Mouse (Mus musculus) 3T3-L1 (cell line): ENCODE measurements at regions not wholly inside any gene's neighbourhood (a gene's known extent, or its start where the extent isn't known, plus 50 kb on each side); places are given as distances from the start of the nearest gene placed in this dataset.

ENCODE experiments used
- DNase-seq: peaks from one replicate; pipeline ENCODE4 v3.0.0-alpha.2; 2015; ENCODE audit warnings: low read depth, low spot score

- no peak for DNase-seq
Observed at GRCm38 (mm10) chr9:6027272-6027671, 141.1 kb upstream of the Pdgfd start.

- DNase-seq, result no peak
Observed at GRCm38 (mm10) chr9:6066419-6066818, 102.0 kb upstream of the Pdgfd start.

- no peak for DNase-seq
Observed at GRCm38 (mm10) chr9:6067460-6067859, 100.9 kb upstream of the Pdgfd start.

GRCm38 (mm10) chr9:6081271-6081670, 87.1 kb upstream of the Pdgfd start:
- DNase-seq, result no peak

GRCm38 (mm10) chr9:6089913-6090312, 78.5 kb upstream of the Pdgfd start:
- DNase-seq, result peak; percentile 40

GRCm38 (mm10) chr9:6090747-6091146, 77.6 kb upstream of the Pdgfd start:
- DNase-seq, result peak; percentile 6

GRCm38 (mm10) chr9:6108093-6108492, 60.3 kb upstream of the Pdgfd start:
- DNase-seq, result no peak
